Mouse (Mus musculus): ENCODE data around the gene Fam20a. TPM values are rescaled to one million over a fixed set of nuclear protein-coding genes. Genes with fewer than 3 reads are reported as not detected.

Gene Fam20a
- 1 to 10 TPM; 5.8 to 6.3 TPM for total RNA-seq (2021)
- polyA plus RNA-seq (2012; rRNA removed) = 6.1 and 7.9 TPM in 2 replicates
- long read RNA-seq, partial matches to known transcripts = 0 of 8 reads
- long read RNA-seq, other reads (novel, unspliced or antisense) = 4 of 8 reads

DNA sequence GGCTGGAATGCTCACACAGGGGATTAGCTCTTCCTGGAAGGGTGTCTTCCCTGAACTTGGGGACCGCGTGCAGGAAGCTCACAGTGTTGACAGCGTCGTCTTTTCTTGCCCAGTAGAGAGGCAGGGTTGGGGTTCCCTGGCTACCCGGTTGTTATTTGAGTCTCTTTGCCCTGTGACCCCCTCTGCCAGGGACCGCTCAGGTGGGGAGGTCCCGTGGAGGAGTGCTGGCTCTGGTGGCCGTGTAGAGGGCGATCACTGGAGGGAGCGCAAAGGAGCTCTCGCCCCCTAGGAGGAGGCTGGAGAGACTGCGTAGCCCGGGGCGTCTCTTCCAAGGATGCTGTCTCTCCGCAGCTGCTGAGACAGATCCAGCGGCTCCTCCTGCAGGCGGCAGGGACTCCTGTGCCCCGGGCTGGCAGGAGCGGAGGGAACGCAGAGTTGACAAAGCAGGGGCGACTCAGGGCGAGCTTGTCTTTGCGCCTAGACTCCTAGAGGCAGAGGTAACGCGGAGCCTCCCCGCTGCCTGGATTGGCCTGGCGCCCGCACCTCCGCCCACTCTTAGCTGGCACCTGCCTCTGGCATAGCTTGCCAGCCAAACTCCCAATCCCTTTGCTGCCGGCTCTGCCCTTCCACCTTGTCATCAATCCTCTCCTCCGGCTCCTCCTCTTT, at the start of gene Fam20a:
Gene Fam20a (minus strand): TSS at position 499 of the 666 bp plus-strand sequence.
- H3K4me3 ChIP-seq = peak within 1 kb of the TSS; percentile 74
- TF ChIP-seq POLR2A (IDR thresholded peaks at IDR 0.05; ENCODE audit: insufficient read depth, low read depth, low read length) (0 out of 2 replicates have a peak, but pooled peaks have one; percentile 16), EP300 (IDR thresholded peaks at IDR 0.05; ENCODE audit: insufficient read depth, low read depth, low read length) (0 out of 2 replicates have a peak, but pooled peaks have one; percentile 7), CTCF (IDR thresholded peaks at IDR 0.05) (peak; percentile 46)
- no peaks in the 10 kb centered on the region for H3K36me3 ChIP-seq (ENCODE audit: control insufficient read depth, insufficient read depth, low read length)
- H3K4me1 ChIP-seq (ENCODE audit: control insufficient read depth, insufficient read depth, low read length) = peaks cover 10% of the 10 kb centered on the region
- peak in 1 of 2 experiments; percentile 83 for DNase-seq
- intact Hi-C loops (cut with DNase I) = loop anchor here (2.0 kb wide), 2 partner anchors 51 to 139 kb away; no protein-coding TSS in a partner anchor
- peak within 1 kb of the TSS; percentile 79 for H3K9ac ChIP-seq (ENCODE audit: low read depth, low read length)
- WGBS = under 1% methylated on average over 31 of the region's 31 CpGs
- H3K27me3 ChIP-seq (ENCODE audit: control insufficient read depth, insufficient read depth, low read length) = no peaks in the 10 kb centered on the region
- H3K27ac ChIP-seq = peak within 1 kb of the TSS; percentile 95
- no peaks in the 10 kb centered on the region for H3K79me2 ChIP-seq (replicated peaks; ENCODE audit: control insufficient read depth, insufficient read depth, low read length)

DNA sequence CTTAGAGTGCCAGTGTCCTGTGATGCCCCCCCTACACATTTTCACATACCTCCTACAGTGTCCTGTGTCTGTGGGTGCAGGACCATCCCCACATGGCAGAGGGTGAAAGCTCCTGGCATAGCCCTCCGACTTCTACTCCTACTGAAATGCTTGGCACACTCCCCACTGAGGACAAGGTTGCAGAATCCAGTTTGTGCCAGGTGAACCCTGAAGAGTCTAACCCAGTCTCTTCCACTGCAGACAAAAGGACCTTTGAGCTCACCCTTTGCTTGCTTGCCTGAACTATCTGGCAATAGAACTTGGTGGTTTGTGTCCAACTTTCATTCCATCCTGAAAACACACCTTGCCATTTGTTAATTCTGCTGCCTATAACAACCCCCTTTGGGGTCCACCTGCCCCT, 49.3 kb upstream of the Fam20a start:
- TF ChIP-seq CTCF (IDR thresholded peaks at IDR 0.05) (no peak), POLR2A (IDR thresholded peaks at IDR 0.05; ENCODE audit: insufficient read depth, low read depth, low read length) (no peak), EP300 (IDR thresholded peaks at IDR 0.05; ENCODE audit: insufficient read depth, low read depth, low read length) (no peak)
- no peak for DNase-seq
- H3K9ac ChIP-seq (ENCODE audit: low read depth, low read length) = no peak overlapping the region
- no peaks in the 10 kb centered on the region for H3K36me3 ChIP-seq (ENCODE audit: control insufficient read depth, insufficient read depth, low read length)
- no peaks in the 10 kb centered on the region for H3K27me3 ChIP-seq (ENCODE audit: control insufficient read depth, insufficient read depth, low read length)
- H3K79me2 ChIP-seq (replicated peaks; ENCODE audit: control insufficient read depth, insufficient read depth, low read length) = no peaks in the 10 kb centered on the region
- no peak overlapping the region for H3K27ac ChIP-seq
- intact Hi-C loops (cut with DNase I) = no loop called here
- no peaks in the 10 kb centered on the region for H3K4me1 ChIP-seq (ENCODE audit: control insufficient read depth, insufficient read depth, low read length)
- no peak overlapping the region for H3K4me3 ChIP-seq
- 71% methylated on average over 1 of the region's 1 CpGs for WGBS

DNA sequence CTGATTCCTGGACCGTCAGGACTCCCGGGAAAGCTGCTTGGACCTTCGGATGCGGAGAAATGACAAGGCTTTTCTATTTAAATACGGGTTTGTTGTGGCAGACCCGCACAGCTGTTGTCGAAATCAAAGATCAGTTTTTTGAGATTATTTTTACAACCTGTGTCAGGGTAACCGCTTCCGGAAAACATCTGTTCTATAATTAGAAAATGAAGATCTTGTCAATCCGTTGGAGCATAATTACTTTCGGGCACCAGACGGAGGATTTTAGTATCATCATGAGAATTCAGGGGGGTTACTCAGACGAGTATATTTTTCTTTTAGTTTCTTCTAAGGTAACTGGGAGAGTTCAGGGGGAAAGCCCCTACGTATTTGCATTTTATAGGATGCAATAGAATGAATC, 48.1 kb upstream of the Fam20a start:
- Histone ChIP-seq H3K4me1 (ENCODE audit: control insufficient read depth, insufficient read depth, low read length) (no peaks in the 10 kb centered on the region), H3K36me3 (ENCODE audit: control insufficient read depth, insufficient read depth, low read length) (no peaks in the 10 kb centered on the region), H3K27ac (no peak overlapping the region), H3K79me2 (replicated peaks; ENCODE audit: control insufficient read depth, insufficient read depth, low read length) (no peaks in the 10 kb centered on the region), H3K4me3 (no peak overlapping the region), H3K9ac (ENCODE audit: low read depth, low read length) (no peak overlapping the region), H3K27me3 (ENCODE audit: control insufficient read depth, insufficient read depth, low read length) (no peaks in the 10 kb centered on the region)
- WGBS = 81% methylated on average over 14 of the region's 14 CpGs
- TF ChIP-seq EP300 (IDR thresholded peaks at IDR 0.05; ENCODE audit: insufficient read depth, low read depth, low read length) = no peak
- TF ChIP-seq POLR2A (IDR thresholded peaks at IDR 0.05; ENCODE audit: insufficient read depth, low read depth, low read length) = no peak
- no peak for TF ChIP-seq CTCF (IDR thresholded peaks at IDR 0.05)
- DNase-seq = no peak
- intact Hi-C loops (cut with DNase I) = no loop called here

DNA sequence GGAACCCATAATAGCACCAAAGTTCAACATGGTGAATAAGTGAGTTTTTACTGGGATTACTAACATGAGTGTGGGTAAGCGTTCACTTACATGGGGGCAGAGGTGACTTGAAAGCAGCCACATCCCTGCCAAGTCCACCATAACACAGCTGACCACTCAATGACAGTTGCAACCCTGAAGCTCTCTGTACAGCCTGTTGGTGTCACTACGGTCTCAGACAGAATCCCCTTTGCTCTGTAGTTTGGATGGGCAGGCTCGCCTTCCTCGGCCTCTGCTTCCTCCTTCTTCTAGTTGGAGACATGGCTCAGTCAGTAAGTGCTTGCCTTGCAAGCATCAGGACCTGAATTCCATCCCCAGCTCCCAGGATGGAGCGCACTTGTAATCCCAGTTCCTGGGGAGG, 47.0 kb upstream of the Fam20a start:
- WGBS = 65% methylated on average over 5 of the region's 5 CpGs
- intact Hi-C loops (cut with DNase I) = no loop called here
- DNase-seq = no peak

DNA sequence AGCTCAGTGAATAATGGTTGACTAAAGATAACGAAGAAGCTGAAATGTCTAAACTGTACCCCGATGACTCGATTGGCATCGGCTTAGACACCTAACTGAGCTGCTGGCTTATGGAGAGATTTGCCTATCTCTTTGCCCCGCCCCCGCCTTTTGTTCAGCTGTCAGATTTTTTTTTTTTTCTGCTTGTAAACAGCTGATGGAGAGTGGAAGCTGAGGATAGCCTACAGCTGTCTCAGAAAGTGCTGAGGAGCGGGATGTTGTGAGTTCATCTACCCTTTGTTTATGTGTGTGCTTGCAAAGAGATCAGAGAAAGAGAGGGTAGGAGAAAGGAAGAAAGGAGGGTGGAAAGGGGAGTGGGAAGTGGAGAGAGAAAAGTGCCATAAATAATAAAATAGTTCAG, 38.0 kb upstream of the Fam20a start:
- intact Hi-C loops (cut with DNase I) = no loop called here
- WGBS = 80% methylated on average over 7 of the region's 7 CpGs
- Histone ChIP-seq H3K4me1 (ENCODE audit: control insufficient read depth, insufficient read depth, low read length) (no peaks in the 10 kb centered on the region), H3K9ac (ENCODE audit: low read depth, low read length) (no peak overlapping the region), H3K79me2 (replicated peaks; ENCODE audit: control insufficient read depth, insufficient read depth, low read length) (no peaks in the 10 kb centered on the region), H3K27ac (no peak overlapping the region), H3K27me3 (ENCODE audit: control insufficient read depth, insufficient read depth, low read length) (peaks cover 2% of the 10 kb centered on the region; the same call in 1 of the 2 replicates), H3K36me3 (ENCODE audit: control insufficient read depth, insufficient read depth, low read length) (no peaks in the 10 kb centered on the region), H3K4me3 (no peak overlapping the region)
- TF ChIP-seq CTCF (IDR thresholded peaks at IDR 0.05) = no peak
- TF ChIP-seq POLR2A (IDR thresholded peaks at IDR 0.05; ENCODE audit: insufficient read depth, low read depth, low read length) = no peak
- TF ChIP-seq EP300 (IDR thresholded peaks at IDR 0.05; ENCODE audit: insufficient read depth, low read depth, low read length) = no peak
- no peak for DNase-seq

More for the DNA sequence above, 47.0 kb upstream of the Fam20a start:
- no peaks in the 10 kb centered on the region for H3K4me1 ChIP-seq (ENCODE audit: control insufficient read depth, insufficient read depth, low read length)
- no peak overlapping the region for H3K4me3 ChIP-seq
- no peaks in the 10 kb centered on the region for H3K27me3 ChIP-seq (ENCODE audit: control insufficient read depth, insufficient read depth, low read length)
- no peak overlapping the region for H3K9ac ChIP-seq (ENCODE audit: low read depth, low read length)
- TF ChIP-seq CTCF (IDR thresholded peaks at IDR 0.05) = 0 out of 2 replicates have a peak, but pooled peaks have one; percentile 4
- no peak for TF ChIP-seq EP300 (IDR thresholded peaks at IDR 0.05; ENCODE audit: insufficient read depth, low read depth, low read length)
- H3K36me3 ChIP-seq (ENCODE audit: control insufficient read depth, insufficient read depth, low read length) = no peaks in the 10 kb centered on the region
- H3K27ac ChIP-seq = no peak overlapping the region
- H3K79me2 ChIP-seq (replicated peaks; ENCODE audit: control insufficient read depth, insufficient read depth, low read length) = no peaks in the 10 kb centered on the region

DNA sequence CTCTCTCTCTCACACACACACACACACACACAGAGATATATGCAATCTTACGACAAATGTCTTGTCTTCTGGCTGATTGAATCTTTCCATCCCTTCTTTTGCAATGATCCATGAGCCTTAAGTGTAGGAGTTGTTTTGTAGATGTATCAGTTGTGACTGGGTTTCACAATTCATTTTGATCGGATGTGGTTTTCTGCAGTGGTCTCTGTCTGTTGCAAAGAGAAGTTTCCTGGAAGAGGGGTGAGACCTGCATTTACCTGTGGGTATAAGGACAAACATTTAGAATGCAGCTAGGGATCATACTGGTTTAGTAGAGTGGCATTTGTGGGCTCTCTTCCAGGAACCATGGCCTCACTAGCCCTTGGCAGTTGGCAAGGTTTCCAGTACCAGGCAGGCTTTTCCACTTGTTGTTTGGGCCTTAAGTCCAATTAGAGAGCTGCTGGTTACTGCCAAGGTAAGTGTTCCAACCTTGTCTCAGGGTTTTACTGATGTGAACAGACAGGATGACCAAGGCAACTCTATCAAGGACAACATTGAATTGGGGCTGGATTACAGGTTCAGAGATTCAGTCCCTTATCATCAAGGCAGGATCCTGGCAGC, 36.6 kb upstream of the Fam20a start:
- 92% methylated on average over 2 of the region's 2 CpGs for WGBS
- TF ChIP-seq POLR2A (IDR thresholded peaks at IDR 0.05; ENCODE audit: insufficient read depth, low read depth, low read length) (no peak), CTCF (IDR thresholded peaks at IDR 0.05) (no peak), EP300 (IDR thresholded peaks at IDR 0.05; ENCODE audit: insufficient read depth, low read depth, low read length) (no peak)
- DNase-seq = peak; percentile 26 to 40

More for the DNA sequence above, 36.6 kb upstream of the Fam20a start:
- Histone ChIP-seq H3K9ac (ENCODE audit: low read depth, low read length) (no peak overlapping the region), H3K36me3 (ENCODE audit: control insufficient read depth, insufficient read depth, low read length) (no peaks in the 10 kb centered on the region), H3K79me2 (replicated peaks; ENCODE audit: control insufficient read depth, insufficient read depth, low read length) (no peaks in the 10 kb centered on the region), H3K4me3 (no peak overlapping the region), H3K4me1 (ENCODE audit: control insufficient read depth, insufficient read depth, low read length) (no peaks in the 10 kb centered on the region), H3K27me3 (ENCODE audit: control insufficient read depth, insufficient read depth, low read length) (peaks cover 2% of the 10 kb centered on the region; the same call in 1 of the 2 replicates), H3K27ac (no peak overlapping the region)
- intact Hi-C loops (cut with DNase I) = no loop called here
